Mouse (Mus musculus) embryonic facial prominence, embryonic 12.5 days (tissue): ENCODE measurements around the gene Polr2e. TPM values are rescaled to one million over a fixed set of nuclear protein-coding genes. Genes with fewer than 3 reads are reported as not detected.

Experiments
- ATAC-seq: fragments of 200-750 bp; cut with Nextera tagmentation; 2 replicates; pipeline ENCODE4 v1.8.0; 2017; ENCODE audit not compliant: insufficient number of reproducible peaks, insufficient read depth, low FRiP score, low TSS enrichment
- H3K27ac ChIP-seq: fragments of 300-500 bp; sonication (generic); 2 replicates; pipeline ENCODE4 v1.5.1; 2016; ENCODE audit warnings: mild to moderate bottlenecking
- H3K27me3 ChIP-seq: fragments of 300-500 bp; sonication (generic); 2 replicates; pipeline ENCODE4 v1.6.1; 2016; ENCODE audit warnings: mild to moderate bottlenecking, moderate library complexity
- H3K36me3 ChIP-seq: fragments of 300-500 bp; sonication (generic); 2 replicates; pipeline ENCODE4 v1.6.1; 2016; ENCODE audit warnings: mild to moderate bottlenecking
- H3K4me1 ChIP-seq: fragments of 300-500 bp; sonication (generic); 2 replicates; pipeline ENCODE4 v1.6.1; 2016
- H3K4me2 ChIP-seq: fragments of 300-500 bp; sonication (generic); replicated peaks from 2 replicates; pipeline ENCODE4 v1.6.1; 2016; ENCODE audit warnings: mild to moderate bottlenecking, moderate library complexity
- H3K4me3 ChIP-seq: fragments of 300-500 bp; sonication (generic); 2 replicates; pipeline ENCODE4 v1.5.1; 2016; ENCODE audit warnings: mild to moderate bottlenecking
- H3K9ac ChIP-seq: fragments of 300-500 bp; sonication (generic); 2 replicates; pipeline ENCODE4 v1.6.1; 2016; ENCODE audit warnings: mild to moderate bottlenecking, moderate library complexity
- H3K9me3 ChIP-seq: fragments of 300-500 bp; sonication (generic); 2 replicates; pipeline ENCODE4 v1.6.1; 2016; ENCODE audit warnings: mild to moderate bottlenecking, moderate library complexity
- WGBS: fragments of 180-500 bp; shearing (Covaris S2); methylation state at CpG from one replicate; pipeline ENCODE4 v1.1.7; 2016; 5-methylcytosine and 5-hydroxymethylcytosine counted together
- polyA plus RNA-seq: library from polyadenylated mRNA; unstranded; fragments of >200 nt; fragmentation: Nextera tagmentation; extraction: Ambion mirVana; gene quantifications from 2 replicates; pipeline ENCODE4 v1.2.1, GENCODE M21; 2016

Gene Polr2e
- 227 and 245 TPM in 2 replicates for polyA plus RNA-seq

DNA sequence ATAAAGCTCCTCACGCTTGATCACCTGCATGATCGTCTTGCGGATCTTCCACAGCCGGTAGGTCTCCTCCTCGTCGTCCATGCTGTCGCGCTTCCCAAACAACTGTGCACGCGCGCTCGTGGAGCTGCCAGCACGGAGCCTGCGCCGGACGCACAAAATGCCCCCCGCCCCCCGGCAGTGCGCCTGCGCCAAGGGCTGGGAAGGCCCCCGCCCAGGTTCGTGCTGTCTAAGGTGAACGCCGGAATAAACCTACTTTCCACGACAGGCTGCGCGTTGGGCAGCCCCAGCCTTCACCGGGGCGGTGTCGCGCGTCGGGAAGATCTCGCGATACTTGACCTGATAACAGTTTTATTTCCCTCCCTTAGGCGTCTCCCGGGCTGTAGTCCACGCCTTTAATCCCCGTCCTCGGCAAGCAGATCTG lies at the start of gene Polr2e:
TSS of gene Polr2e (minus strand) at position 237 of the 421 bp plus-strand sequence.
- Histone ChIP-seq H3K27ac (peak within 1 kb of the TSS; percentile 46; the same call in 1 of the 2 replicates), H3K4me3 (peak within 1 kb of the TSS; percentile 91), H3K27me3 (no peaks in the 10 kb centered on the region), H3K4me2 (peak within 1 kb of the TSS; percentile 82), H3K9ac (peak within 1 kb of the TSS; percentile 86), H3K9me3 (no peaks in the 10 kb centered on the region), H3K36me3 (peaks cover 38% of the 10 kb centered on the region), H3K4me1 (peaks cover 10% of the 10 kb centered on the region)
- peak; percentile 93 for ATAC-seq
- WGBS, result under 1% methylated on average over 40 of the region's 40 CpGs

GRCm38 (mm10) chr10:80089146-80089545 lies 49.6 kb upstream of the Polr2e start:
- Histone ChIP-seq H3K4me3 (no peak overlapping the region), H3K9me3 (no peaks in the 10 kb centered on the region), H3K4me2 (no peak overlapping the region), H3K27me3 (no peaks in the 10 kb centered on the region), H3K4me1 (no peaks in the 10 kb centered on the region), H3K9ac (no peak overlapping the region), H3K36me3 (peaks cover 9% of the 10 kb centered on the region; the same call in 1 of the 2 replicates), H3K27ac (no peak overlapping the region)
- WGBS, result 55% methylated on average over 4 of the region's 4 CpGs
- ATAC-seq, result no peak

DNA sequence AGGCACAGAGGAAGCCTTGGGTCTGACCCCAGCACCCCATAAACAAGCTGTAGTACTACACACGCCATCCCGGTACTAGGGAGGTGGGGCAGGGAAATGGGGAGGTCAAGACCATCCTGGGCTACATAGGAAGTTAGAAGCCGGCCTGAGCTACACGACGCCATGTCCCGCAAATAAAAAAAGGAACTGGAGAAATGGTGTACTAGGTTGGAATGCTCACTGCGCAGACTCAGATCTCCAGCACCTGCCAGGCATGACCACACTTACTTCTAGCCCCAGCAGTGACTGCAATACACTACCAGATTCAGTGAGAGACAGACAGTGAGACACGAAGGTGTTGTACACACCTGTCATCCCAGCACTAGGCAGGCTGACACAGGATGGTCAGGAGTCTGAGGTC lies 47.9 kb upstream of the Polr2e start:
- no peak overlapping the region for H3K4me2 ChIP-seq
- H3K9ac ChIP-seq, result no peak overlapping the region
- no peaks in the 10 kb centered on the region for H3K27me3 ChIP-seq
- no peak overlapping the region for H3K27ac ChIP-seq
- no peaks in the 10 kb centered on the region for H3K9me3 ChIP-seq
- no peak for ATAC-seq
- peaks cover 24% of the 10 kb centered on the region for H3K36me3 ChIP-seq
- 83% methylated on average over 8 of the region's 8 CpGs for WGBS
- H3K4me3 ChIP-seq, result no peak overlapping the region
- no peaks in the 10 kb centered on the region for H3K4me1 ChIP-seq

GRCm38 (mm10) chr10:80086847-80087246 lies 47.3 kb upstream of the Polr2e start:
- no peak for ATAC-seq
- Histone ChIP-seq H3K4me3 (no peak overlapping the region), H3K27ac (no peak overlapping the region), H3K9ac (no peak overlapping the region), H3K9me3 (no peaks in the 10 kb centered on the region), H3K4me2 (no peak overlapping the region), H3K4me1 (no peaks in the 10 kb centered on the region), H3K27me3 (no peaks in the 10 kb centered on the region), H3K36me3 (peaks cover 30% of the 10 kb centered on the region)
- 80% methylated on average over 3 of the region's 3 CpGs for WGBS

DNA sequence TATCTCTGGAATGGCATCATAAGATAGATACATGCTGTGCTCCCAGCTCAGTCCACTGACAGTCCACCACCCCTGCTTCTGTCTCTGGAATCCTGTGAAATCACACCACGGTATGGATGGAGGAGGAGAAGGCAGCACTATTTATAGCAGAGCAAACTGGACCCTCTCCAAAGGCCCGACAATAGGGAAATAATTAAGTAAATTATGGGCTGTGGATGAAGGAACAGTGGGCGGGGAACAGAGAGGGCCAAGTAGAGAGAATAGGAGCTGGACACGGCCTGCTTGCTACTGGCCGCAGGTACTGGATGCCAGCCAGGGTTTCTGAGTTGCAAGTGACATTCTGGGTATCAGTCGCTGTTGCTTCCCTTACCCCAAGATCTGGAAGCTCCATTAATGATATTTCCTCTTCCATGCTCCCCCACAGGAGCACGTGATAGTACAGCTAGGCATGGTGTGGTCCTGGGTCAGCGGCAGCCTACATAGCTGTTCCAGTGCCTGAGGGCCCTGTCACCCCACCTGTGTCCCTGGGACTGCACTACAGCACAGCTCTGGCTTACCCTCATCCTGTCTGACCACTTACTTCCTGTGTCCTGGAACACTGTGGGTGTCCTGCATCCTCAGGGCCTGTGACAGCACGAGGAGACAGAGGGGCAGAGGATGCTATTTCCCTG lies 45.4 kb upstream of the Polr2e start:
- H3K9ac ChIP-seq, result no peak overlapping the region
- no peaks in the 10 kb centered on the region for H3K4me1 ChIP-seq
- no peak overlapping the region for H3K27ac ChIP-seq
- ATAC-seq, result no peak
- no peaks in the 10 kb centered on the region for H3K27me3 ChIP-seq
- H3K4me2 ChIP-seq, result no peak overlapping the region
- no peak overlapping the region for H3K4me3 ChIP-seq
- H3K36me3 ChIP-seq, result peaks cover 48% of the 10 kb centered on the region
- H3K9me3 ChIP-seq, result no peaks in the 10 kb centered on the region
- 68% methylated on average over 9 of the region's 9 CpGs for WGBS

GRCm38 (mm10) chr10:80081075-80081474 lies 41.5 kb upstream of the Polr2e start:
- Histone ChIP-seq H3K4me2 (no peak overlapping the region), H3K36me3 (peaks cover 58% of the 10 kb centered on the region), H3K4me1 (no peaks in the 10 kb centered on the region), H3K27ac (no peak overlapping the region), H3K4me3 (no peak overlapping the region), H3K27me3 (no peaks in the 10 kb centered on the region), H3K9ac (no peak overlapping the region), H3K9me3 (no peaks in the 10 kb centered on the region)
- no peak for ATAC-seq
- WGBS, result 76% methylated on average over 3 of the region's 3 CpGs

GRCm38 (mm10) chr10:80080396-80081070 lies 40.9 kb upstream of the Polr2e start:
- Histone ChIP-seq H3K27ac (no peak overlapping the region), H3K4me2 (no peak overlapping the region), H3K4me1 (peaks cover 5% of the 10 kb centered on the region), H3K9me3 (no peaks in the 10 kb centered on the region), H3K27me3 (no peaks in the 10 kb centered on the region), H3K36me3 (peaks cover 58% of the 10 kb centered on the region), H3K9ac (no peak overlapping the region), H3K4me3 (no peak overlapping the region)
- no peak for ATAC-seq
- WGBS, result 81% methylated on average over 16 of the region's 16 CpGs

- Histone ChIP-seq H3K27me3 (no peaks in the 10 kb centered on the region), H3K36me3 (peaks cover 42% of the 10 kb centered on the region), H3K27ac (no peak overlapping the region), H3K4me3 (no peak overlapping the region), H3K4me2 (no peak overlapping the region), H3K4me1 (peaks cover 14% of the 10 kb centered on the region), H3K9me3 (no peaks in the 10 kb centered on the region), H3K9ac (no peak overlapping the region)
- no peak for ATAC-seq
- WGBS, result 70% methylated on average over 1 of the region's 1 CpGs
Observed at GRCm38 (mm10) chr10:80078366-80078765, 38.8 kb upstream of the Polr2e start.

GRCm38 (mm10) chr10:80077312-80077711 lies 37.7 kb upstream of the Polr2e start:
- H3K4me2 ChIP-seq, result no peak overlapping the region
- ATAC-seq, result no peak
- peaks cover 33% of the 10 kb centered on the region for H3K36me3 ChIP-seq
- 85% methylated on average over 5 of the region's 5 CpGs for WGBS
- no peaks in the 10 kb centered on the region for H3K9me3 ChIP-seq
- H3K27me3 ChIP-seq, result no peaks in the 10 kb centered on the region
- no peak overlapping the region for H3K27ac ChIP-seq
- H3K4me3 ChIP-seq, result no peak overlapping the region
- no peak overlapping the region for H3K9ac ChIP-seq
- H3K4me1 ChIP-seq, result peaks cover 23% of the 10 kb centered on the region

DNA sequence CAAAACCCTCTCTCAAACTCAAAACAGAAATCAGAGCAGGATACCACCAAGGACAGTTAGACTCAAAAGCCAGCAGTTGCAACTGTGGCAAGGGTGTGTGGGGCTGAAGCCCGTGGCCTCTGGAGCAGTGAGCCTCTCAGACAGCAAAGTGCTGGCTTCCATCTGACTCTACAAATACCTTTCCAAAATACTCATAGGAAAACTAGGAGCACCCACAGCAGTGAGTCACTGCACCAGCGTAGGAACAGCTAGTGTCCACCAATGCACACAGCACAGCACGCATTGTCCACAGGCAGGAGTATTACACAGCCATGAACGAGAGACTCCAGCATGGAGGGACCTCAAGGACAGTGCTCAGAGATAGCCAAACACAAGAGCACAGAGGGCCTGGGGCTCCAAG lies 36.8 kb upstream of the Polr2e start:
- 95% methylated on average over 4 of the region's 4 CpGs for WGBS
- no peak for ATAC-seq
- Histone ChIP-seq H3K36me3 (peaks cover 24% of the 10 kb centered on the region), H3K27me3 (no peaks in the 10 kb centered on the region), H3K9ac (no peak overlapping the region), H3K4me2 (no peak overlapping the region), H3K9me3 (no peaks in the 10 kb centered on the region), H3K27ac (no peak overlapping the region), H3K4me3 (no peak overlapping the region), H3K4me1 (peaks cover 32% of the 10 kb centered on the region)

DNA sequence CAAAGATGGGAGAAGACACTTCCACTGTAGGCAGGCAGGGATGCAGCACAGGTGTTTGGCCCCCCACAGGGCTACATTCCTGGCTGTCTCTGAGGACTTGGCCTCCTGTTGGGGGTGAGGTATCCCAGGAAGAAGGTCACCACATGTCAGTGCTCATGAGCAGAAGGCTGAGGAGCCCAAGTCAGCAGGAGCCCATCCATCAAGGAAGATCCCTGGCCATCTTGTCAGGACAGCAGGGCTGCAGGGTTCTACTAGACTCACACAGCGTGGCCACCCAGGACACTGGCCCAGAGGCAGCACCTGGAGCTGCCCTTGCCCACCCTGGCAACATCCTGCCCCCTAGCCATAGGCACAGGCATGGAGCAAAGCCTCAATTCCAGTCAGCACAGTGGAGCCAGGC lies 36.3 kb upstream of the Polr2e start:
- Histone ChIP-seq H3K9ac (no peak overlapping the region), H3K4me1 (peaks cover 36% of the 10 kb centered on the region), H3K27ac (no peak overlapping the region), H3K9me3 (no peaks in the 10 kb centered on the region), H3K4me3 (no peak overlapping the region), H3K36me3 (peaks cover 19% of the 10 kb centered on the region), H3K27me3 (no peaks in the 10 kb centered on the region), H3K4me2 (no peak overlapping the region)
- no peak for ATAC-seq
- WGBS, result 47% methylated on average over 1 of the region's 1 CpGs
